ENCODE assay signal across 9 mouse cellular contexts in the genomic region with DNA sequence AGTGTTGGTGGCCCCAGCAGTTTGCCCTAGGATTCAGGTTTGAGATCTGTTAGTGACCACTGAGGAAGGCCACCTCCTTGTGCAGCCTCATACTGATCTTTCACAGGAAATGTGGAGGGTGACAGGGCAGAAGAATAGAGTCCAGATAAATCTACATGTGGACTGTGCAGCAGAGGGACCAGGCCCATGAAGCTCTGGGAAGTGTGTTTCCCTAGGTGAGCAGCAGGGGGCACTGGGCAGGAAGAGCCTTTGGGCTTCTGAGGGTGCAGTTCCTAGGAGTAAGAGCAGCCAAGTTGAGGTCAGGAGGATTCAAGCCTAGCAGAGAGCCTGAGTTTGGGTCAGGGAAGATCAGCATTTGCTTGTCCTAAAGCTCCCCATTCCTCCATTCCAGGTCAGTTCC. TPM values are rescaled to one million over a fixed set of nuclear protein-coding genes. Genes with fewer than 3 reads are reported as not detected.
DNase-seq lines count a peak whose midpoint lies in the region; ATAC-seq lines count a peak whose summit lies in the region.
"Had no signal": no experiment of that assay in that cellular context is flagged by ENCODE, and none has a peak within 500 bp of the region (broad histone marks: within the 10 kb centered on the region; RNA-seq: fewer than 3 reads in every experiment).

No protein-coding gene starts in this region.

- no peaks in the 10 kb centered on the region for H3K4me1 ChIP-seq in hindbrain, embryonic 10.5 days (replicated peaks)
- no peaks in the 10 kb centered on the region for H3K4me1 ChIP-seq in hindbrain, embryonic 12.5 days
- no peaks in the 10 kb centered on the region for H3K4me1 ChIP-seq in forebrain, embryonic 12.5 days

- no peaks in the 10 kb centered on the region for H3K36me3 ChIP-seq in hindbrain, embryonic 10.5 days
- H3K36me3 ChIP-seq in hindbrain, embryonic 12.5 days = no peaks in the 10 kb centered on the region
- H3K36me3 ChIP-seq in forebrain, embryonic 12.5 days (replicated peaks) = no peaks in the 10 kb centered on the region

- no peak overlapping the region for H3K27ac ChIP-seq in hindbrain, embryonic 10.5 days
- no peak overlapping the region for H3K27ac ChIP-seq in hindbrain, embryonic 12.5 days
- no peak overlapping the region for H3K27ac ChIP-seq in forebrain, embryonic 12.5 days

- peak; percentile 14 for DNase-seq in hindbrain, embryonic 10.5 days (ENCODE audit: low spot score)
- DNase-seq in CD8-positive naive resting alpha-beta T cell, adult 2 months (ENCODE audit: low read depth in 2 of 2, low spot score in 2 of 2) = peak; percentile 25 to 34
- DNase-seq in c-Kit-positive CD71-positive TER-119-negative erythroid progenitor cells, embryonic 14.5 days (ENCODE audit: low read depth) = peak; percentile 6
- DNase-seq in urinary bladder, postnatal 10 days (ENCODE audit: low spot score) = no peak
- no peak for DNase-seq in cerebellum, adult 8-10 months

- no peak overlapping the region for H3K9ac ChIP-seq in hindbrain, embryonic 12.5 days
- no peak overlapping the region for H3K9ac ChIP-seq in forebrain, embryonic 12.5 days

- no peak overlapping the region for H3K4me2 ChIP-seq in hindbrain, embryonic 12.5 days (replicated peaks)
- no peak overlapping the region for H3K4me2 ChIP-seq in forebrain, embryonic 12.5 days

- no peaks in the 10 kb centered on the region for H3K27me3 ChIP-seq in hindbrain, embryonic 10.5 days (ENCODE audit: insufficient read depth, poor library complexity, severe bottlenecking)
- no peaks in the 10 kb centered on the region for H3K27me3 ChIP-seq in hindbrain, embryonic 12.5 days
- H3K27me3 ChIP-seq in forebrain, embryonic 12.5 days = no peaks in the 10 kb centered on the region

- no peaks in the 10 kb centered on the region for H3K9me3 ChIP-seq in hindbrain, embryonic 10.5 days
- no peaks in the 10 kb centered on the region for H3K9me3 ChIP-seq in hindbrain, embryonic 12.5 days (replicated peaks)
- H3K9me3 ChIP-seq in forebrain, embryonic 12.5 days = no peaks in the 10 kb centered on the region

- no peak for ATAC-seq in hindbrain, embryonic 12.5 days (ENCODE audit: low FRiP score)
- ATAC-seq in megakaryocyte, adult 5-6 weeks (ENCODE audit: poor library complexity, severe bottlenecking) = peak; percentile 75
- ATAC-seq in forebrain, embryonic 12.5 days (ENCODE audit: low FRiP score) = no peak

- no peak overlapping the region for H3K4me3 ChIP-seq in hindbrain, embryonic 10.5 days
- no peak overlapping the region for H3K4me3 ChIP-seq in hindbrain, embryonic 12.5 days
- no peak overlapping the region for H3K4me3 ChIP-seq in forebrain, embryonic 12.5 days (replicated peaks)

RNA-seq across cellular contexts. Expression of gene Klrb1, which starts 13.2 kb away (rescaled TPM):
- polyA plus RNA-seq in hindbrain, embryonic 10.5 days (2016; fragmentation: Nextera tagmentation; extraction: Ambion mirVana) = not detected in 2 replicates
- polyA plus RNA-seq in hindbrain, embryonic 12.5 days (2016; fragmentation: Nextera tagmentation; extraction: Ambion mirVana) = not detected in 2 replicates
- total RNA-seq in megakaryocyte, adult 5-6 weeks (2015) = 0.62 TPM in 1 of 2 replicates, not detected in the other
- total RNA-seq in megakaryocyte, adult 5-6 weeks (2017) = 0.26 and 0.73 TPM in 2 replicates
- not detected in 2 replicates for polyA plus RNA-seq in forebrain, embryonic 12.5 days (2016; fragmentation: Nextera tagmentation; extraction: Ambion mirVana)
- total RNA-seq: heart, postnatal 36 days had no signal

RNA-seq across cellular contexts. Expression of gene Klrb1c, which starts 52.9 kb away (rescaled TPM):
- polyA plus RNA-seq in hindbrain, embryonic 10.5 days (2016; fragmentation: Nextera tagmentation; extraction: Ambion mirVana) = not detected in 2 replicates
- polyA plus RNA-seq in hindbrain, embryonic 12.5 days (2016; fragmentation: Nextera tagmentation; extraction: Ambion mirVana) = not detected in 2 replicates
- total RNA-seq in megakaryocyte, adult 5-6 weeks (2015) = 4.7 and 10.0 TPM in 2 replicates
- 6.8 and 8.4 TPM in 2 replicates for total RNA-seq in megakaryocyte, adult 5-6 weeks (2017)
- polyA plus RNA-seq in forebrain, embryonic 12.5 days (2016; fragmentation: Nextera tagmentation; extraction: Ambion mirVana) = 0.08 TPM in 1 of 2 replicates, not detected in the other

Comparison
In these comparisons a context has a peak if more than half of its experiments do, and no peak if none do; other contexts are left out.
1. DNase-seq: peak in hindbrain, embryonic 10.5 days (single experiment), CD8-positive naive resting alpha-beta T cell, adult 2 months (2 of 2) and c-Kit-positive CD71-positive TER-119-negative erythroid progenitor cells, embryonic 14.5 days (single experiment); none in urinary bladder, postnatal 10 days (single experiment) and cerebellum, adult 8-10 months (single experiment).